Mouse (Mus musculus) frontal cortex, postnatal 25 days (tissue): Measurements from ENCODE around the gene Hes6.

Experiments used
- DNase-seq, 2 experiments: peaks; one replicate each; pipeline ENCODE4 v3.0.0; 2022; ENCODE audit warnings: low spot score in 2 of 2

Gene Hes6

GRCm38 (mm10) chr1:91405406-91406169, 8.2 kb downstream of the Hes6 start:
- DNase-seq = no peak

DNA sequence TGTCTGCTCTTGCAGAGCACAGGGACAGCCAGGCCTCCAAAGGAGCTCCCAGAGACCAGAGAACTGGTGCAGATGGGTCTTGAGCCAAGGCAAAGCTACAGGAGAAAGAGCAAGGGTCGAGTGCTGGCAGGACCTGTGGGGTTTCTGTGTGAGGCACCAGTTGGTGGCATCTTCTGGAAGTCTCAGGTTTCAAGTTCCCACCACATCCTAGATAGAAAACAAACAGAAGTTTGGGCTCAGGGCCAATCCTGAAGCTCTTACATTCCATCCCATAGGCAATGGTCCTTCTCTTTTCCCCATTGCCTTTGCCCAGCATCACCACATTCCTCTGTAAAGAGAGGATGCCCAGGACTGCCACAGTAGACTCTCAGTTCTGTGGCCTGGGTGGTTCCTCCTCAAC, 8.9 kb downstream of the Hes6 start:
- DNase-seq = no peak

GRCm38 (mm10) chr1:91398260-91399062, 15.4 kb downstream of the Hes6 start, which contains the start of gene Ilkap:
Gene Ilkap (minus strand): TSS chr1:91398815.
- peak; percentile 55 for DNase-seq

DNA sequence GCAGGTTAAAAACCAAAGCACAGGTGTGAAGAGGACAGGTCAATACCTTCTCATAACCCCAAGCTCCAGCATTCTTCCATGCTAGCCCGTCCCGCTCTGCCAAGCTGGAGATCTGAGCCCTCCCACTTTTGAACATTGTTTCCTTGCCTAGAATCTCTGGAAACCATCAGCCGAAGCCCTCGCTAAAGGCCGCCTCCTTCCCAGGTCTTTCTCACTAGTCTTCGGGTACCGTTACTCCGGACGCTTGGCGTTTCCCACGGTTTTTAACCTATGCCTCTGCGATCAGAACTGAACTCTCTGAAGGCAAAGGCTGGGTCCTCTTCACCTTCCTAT, 15.9 kb downstream of the Hes6 start:
- DNase-seq = no peak

GRCm38 (mm10) chr1:91390369-91390768, 23.5 kb downstream of the Hes6 start:
- DNase-seq = no peak

DNA sequence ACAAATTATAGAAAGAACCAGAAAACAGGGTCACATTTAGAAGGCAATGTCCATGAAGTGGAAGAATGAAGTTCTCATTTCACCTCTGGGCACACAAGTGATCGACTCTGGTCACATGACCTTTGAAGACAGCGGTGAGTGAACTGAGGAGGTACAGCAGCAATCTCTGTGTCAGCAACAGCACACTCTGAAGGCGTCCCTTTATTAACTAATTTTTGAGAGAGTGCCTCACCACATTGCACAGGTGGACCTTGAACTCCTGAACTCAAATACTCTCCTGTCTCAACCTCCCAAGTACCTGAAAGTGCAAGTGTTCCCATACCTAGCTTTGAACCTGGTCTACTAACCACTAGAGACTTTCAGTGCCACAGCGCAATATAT, 32.8 kb downstream of the Hes6 start:
- DNase-seq = no peak

- DNase-seq = peak; percentile 69 to 73
Measured at GRCm38 (mm10) chr1:91380453-91381090, 33.3 kb downstream of the Hes6 start.

DNA sequence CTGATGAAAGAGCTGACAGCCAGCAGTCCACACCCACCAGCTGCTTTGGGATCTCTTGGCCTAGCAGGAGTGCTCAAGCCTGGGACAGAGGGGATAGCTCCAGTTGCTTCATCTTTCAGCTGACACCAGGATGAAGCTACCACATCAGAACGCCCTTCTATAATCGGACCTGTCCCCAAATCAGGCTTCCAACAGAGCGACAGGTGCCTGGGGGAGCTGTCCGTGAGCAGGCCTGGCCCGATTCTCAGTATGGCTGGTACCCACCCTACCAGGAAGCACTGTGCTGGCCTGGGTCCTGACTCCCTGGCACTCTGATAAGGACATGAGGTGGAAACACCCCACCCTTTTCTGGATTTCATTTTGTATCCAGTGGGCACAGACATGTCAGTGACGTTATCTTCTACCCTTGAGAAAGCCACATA, 40.4 kb downstream of the Hes6 start:
- no peak for DNase-seq

DNA sequence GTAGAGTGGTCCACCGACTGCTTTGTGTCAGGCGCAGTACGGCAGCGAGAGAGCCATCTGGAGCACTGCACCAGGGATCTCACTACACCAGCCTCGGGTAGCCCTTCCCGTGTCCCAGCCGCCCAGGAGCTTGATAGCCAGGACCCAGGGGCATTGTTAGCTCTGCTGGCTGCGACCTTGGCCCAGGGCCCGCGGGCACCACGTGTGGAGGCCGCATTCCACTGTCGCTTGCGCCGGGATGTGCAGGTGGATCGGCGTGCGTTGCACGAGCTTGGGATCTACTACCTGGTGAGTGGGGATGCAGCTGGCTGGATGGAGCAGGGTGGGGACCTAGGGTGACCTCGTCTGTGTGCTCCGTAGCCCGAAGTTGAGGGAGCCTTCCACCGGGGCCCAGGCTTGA, 43.8 kb downstream of the Hes6 start:
- DNase-seq = no peak

GRCm38 (mm10) chr1:91369408-91369807, 44.4 kb downstream of the Hes6 start:
- DNase-seq = no peak

DNA sequence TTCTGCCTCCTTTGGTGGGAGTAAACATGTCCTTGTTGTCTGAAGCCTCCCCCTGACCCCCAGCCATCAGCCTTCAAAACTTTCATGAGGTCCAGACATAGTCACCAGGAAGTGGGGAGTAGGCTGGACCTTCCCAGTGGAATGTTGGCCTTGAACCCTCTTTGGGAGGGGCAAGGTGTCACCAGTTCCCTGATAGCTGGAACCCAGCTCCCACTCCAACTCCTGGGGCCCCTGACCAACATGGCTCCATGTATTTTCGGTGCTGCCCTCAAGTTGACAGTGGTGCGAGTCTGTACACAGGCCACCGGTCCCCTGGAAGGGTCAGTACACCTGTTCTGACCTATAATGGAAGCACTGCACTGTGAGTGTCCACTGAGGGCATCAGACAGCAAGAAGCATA, 46.5 kb downstream of the Hes6 start:
- no peak for DNase-seq

DNA sequence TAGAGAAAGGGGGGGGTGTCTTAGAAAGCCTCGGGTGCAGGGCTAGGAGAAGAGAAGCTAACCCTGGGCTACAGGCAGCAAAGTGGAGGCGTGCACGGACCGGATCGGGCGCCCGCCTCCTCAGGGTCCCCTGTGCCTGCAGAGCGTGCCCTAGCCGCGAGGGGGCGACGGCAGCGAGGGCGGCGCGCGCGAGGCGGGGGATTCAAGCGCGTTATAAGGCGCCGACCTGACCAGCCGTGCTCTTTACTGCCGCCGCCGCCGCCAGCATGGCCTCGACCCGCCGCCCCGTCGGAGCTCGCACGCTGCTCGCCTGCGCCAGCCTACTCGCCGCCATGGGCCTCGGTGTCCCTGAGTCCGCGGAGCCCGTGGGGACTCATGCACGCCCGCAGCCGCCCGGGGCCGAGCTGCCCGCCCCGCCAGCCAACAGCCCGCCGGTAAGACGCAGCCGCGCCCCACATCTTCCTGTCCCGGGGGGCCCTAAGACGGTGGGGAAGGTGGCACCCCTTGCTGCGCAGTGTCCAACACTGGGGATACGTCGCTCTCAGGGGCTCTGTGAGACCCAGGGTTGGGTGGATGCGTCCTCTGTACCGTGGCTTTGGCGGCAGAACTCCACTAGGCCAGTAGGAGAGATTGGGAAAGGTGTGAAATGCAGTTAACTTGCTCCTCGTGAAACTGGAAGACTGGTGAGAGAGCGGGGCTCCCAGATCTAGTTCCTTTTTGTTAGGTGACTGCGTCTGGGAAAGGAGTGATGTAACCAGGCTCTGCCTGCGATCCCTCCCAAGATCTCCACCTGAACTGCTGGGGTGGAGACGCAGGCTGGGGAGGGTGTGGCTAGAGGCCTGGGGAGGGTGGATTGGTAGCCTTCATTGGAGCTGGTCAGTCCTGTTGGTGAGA, 47.4 kb downstream of the Hes6 start, which contains the start of gene Erfe:
Gene Erfe, plus strand, starts transcription at position 216 of the 894 bp plus-strand sequence.
- DNase-seq = no peak

- DNase-seq = no peak
Measured at GRCm38 (mm10) chr1:91365816-91366214, 48.0 kb downstream of the Hes6 start.

GRCm38 (mm10) chr1:91364822-91365644, 48.8 kb downstream of the Hes6 start:
- no peak for DNase-seq

- DNase-seq = no peak
Measured at GRCm38 (mm10) chr1:91362113-91362512, 51.7 kb downstream of the Hes6 start.
